Mouse (Mus musculus): ENCODE measurements around the gene Cyp26b1. TPM values are rescaled to one million over a fixed set of nuclear protein-coding genes. Genes with fewer than 3 reads are reported as not detected.

The Cyp26b1 gene
- total and polyA plus RNA-seq, 3 experiments, result not detected

GRCm38 (mm10) chr6:84579508-84579907 is 14.2 kb downstream of the Cyp26b1 start:
- DNase-seq (ENCODE audit: extremely low read depth), result no peak
- Histone ChIP-seq H3K9ac (ENCODE audit: insufficient read depth, low read depth) (no peak overlapping the region), H3K27me3 (replicated peaks) (peaks cover 96% of the 10 kb centered on the region), H3K27ac (ENCODE audit: insufficient read depth, low read depth) (no peak overlapping the region), H3K4me1 (ENCODE audit: control insufficient read depth in 1 of 2, insufficient read depth in 2 of 2) (peaks cover 0 to 11% of the 10 kb centered on the region in 2 experiments; a peak in 2 of 4 replicates), H3K79me2 (replicated peaks; ENCODE audit: control insufficient read depth, extremely low read depth, insufficient read depth, poor library complexity, severe bottlenecking) (no peaks in the 10 kb centered on the region), H3K4me3 (replicated peaks in 1 of 3; ENCODE audit: low read depth in 2 of 3, low read length in 2 of 3, poor library complexity in 1 of 3) (no peak overlapping the region), H3K36me3 (replicated peaks in 1 of 2; ENCODE audit: control insufficient read depth in 1 of 2, insufficient read depth in 1 of 2, low read length in 1 of 2) (no peaks in the 10 kb centered on the region), H3K4me2 (ENCODE audit: insufficient read depth, low read depth, poor library complexity, severe bottlenecking) (no peak overlapping the region), H3K9me3 (replicated peaks; ENCODE audit: low read length) (peaks cover 10% of the 10 kb centered on the region)
- dilution Hi-C loops (cut with MboI; ENCODE audit: extremely low pct_ligation_motif_present, extremely low pct_unique_long_range_greater_than_20kb, low sequenced_read_pairs) (no loop called here), in situ Hi-C loops (cut with MboI; ENCODE audit: low pct_ligation_motif_present, low pct_unique_long_range_greater_than_20kb, low sequenced_read_pairs) (loop anchor here (25.0 kb wide), 2 partner anchors 167 to 333 kb away; no protein-coding TSS in a partner anchor)
- TF ChIP-seq KAT2A (IDR thresholded peaks at IDR 0.05; ENCODE audit: insufficient replicate concordance, low read length) (no peak), BHLHE40 (IDR thresholded peaks at IDR 0.05; ENCODE audit: low read depth, low read length) (no peak), SIN3A (IDR thresholded peaks at IDR 0.05; ENCODE audit: low read length) (no peak), EP300 (IDR thresholded peaks at IDR 0.05; ENCODE audit: low read length) (no peak), UBTF (IDR thresholded peaks at IDR 0.05; ENCODE audit: low read depth, low read length) (no peak), POLR2AphosphoS2 (IDR thresholded peaks at IDR 0.05; ENCODE audit: low read depth, low read length) (no peak), CTCF (conservative IDR thresholded peaks at IDR 0.05 in 1 of 2, IDR thresholded peaks at IDR 0.05 in 1 of 2; ENCODE audit: low read depth in 2 of 2, low read length in 2 of 2) (no peak), JUN (IDR thresholded peaks at IDR 0.05; ENCODE audit: insufficient read depth, low read depth, low read length) (no peak), NELFE (IDR thresholded peaks at IDR 0.05; ENCODE audit: low read depth, low read length) (no peak), RCOR1 (conservative IDR thresholded peaks at IDR 0.05; ENCODE audit: low read depth, low read length) (no peak), NRF1 (IDR thresholded peaks at IDR 0.05; ENCODE audit: low read depth, low read length) (no peak), MXI1 (IDR thresholded peaks at IDR 0.05; ENCODE audit: low read depth, low read length) (no peak), USF1 (IDR thresholded peaks at IDR 0.05; ENCODE audit: low read depth, low read length) (no peak), IRF4 (IDR thresholded peaks at IDR 0.05; ENCODE audit: low read depth, low read length) (no peak), E2F4 (IDR thresholded peaks at IDR 0.05; ENCODE audit: insufficient replicate concordance, low read depth, low read length) (no peak), ETS1 (conservative IDR thresholded peaks at IDR 0.05; ENCODE audit: low read depth, low read length) (no peak), MAX (IDR thresholded peaks at IDR 0.05; ENCODE audit: low read length) (no peak), GABPA (IDR thresholded peaks at IDR 0.05; ENCODE audit: insufficient replicate concordance, low read depth, low read length) (no peak), JUND (conservative IDR thresholded peaks at IDR 0.05; ENCODE audit: low read depth, low read length) (no peak), MYC (IDR thresholded peaks at IDR 0.05; ENCODE audit: low read depth, low read length) (no peak)

GRCm38 (mm10) chr6:84578928-84579327 is 14.8 kb downstream of the Cyp26b1 start:
- no peak for DNase-seq (ENCODE audit: extremely low read depth)
- Histone ChIP-seq H3K27me3 (replicated peaks) (peaks cover 98% of the 10 kb centered on the region), H3K9ac (ENCODE audit: insufficient read depth, low read depth) (no peak overlapping the region), H3K4me2 (ENCODE audit: insufficient read depth, low read depth, poor library complexity, severe bottlenecking) (no peak overlapping the region), H3K4me1 (ENCODE audit: control insufficient read depth in 1 of 2, insufficient read depth in 2 of 2) (peaks cover 0 to 11% of the 10 kb centered on the region in 2 experiments; a peak in 2 of 4 replicates), H3K36me3 (replicated peaks in 1 of 2; ENCODE audit: control insufficient read depth in 1 of 2, insufficient read depth in 1 of 2, low read length in 1 of 2) (no peaks in the 10 kb centered on the region), H3K4me3 (replicated peaks in 1 of 3; ENCODE audit: low read depth in 2 of 3, low read length in 2 of 3, poor library complexity in 1 of 3) (no peak overlapping the region), H3K9me3 (replicated peaks; ENCODE audit: low read length) (peaks cover 4% of the 10 kb centered on the region), H3K79me2 (replicated peaks; ENCODE audit: control insufficient read depth, extremely low read depth, insufficient read depth, poor library complexity, severe bottlenecking) (no peaks in the 10 kb centered on the region), H3K27ac (ENCODE audit: insufficient read depth, low read depth) (no peak overlapping the region)
- in situ Hi-C loops (cut with MboI; ENCODE audit: low pct_ligation_motif_present, low pct_unique_long_range_greater_than_20kb, low sequenced_read_pairs), result loop anchor here (25.0 kb wide), 2 partner anchors 167 to 333 kb away; no protein-coding TSS in a partner anchor
- dilution Hi-C loops (cut with MboI; ENCODE audit: extremely low pct_ligation_motif_present, extremely low pct_unique_long_range_greater_than_20kb, low sequenced_read_pairs), result no loop called here
- TF ChIP-seq USF2 (conservative IDR thresholded peaks at IDR 0.05; ENCODE audit: low read depth, low read length) (no peak), TCF12 (IDR thresholded peaks at IDR 0.05; ENCODE audit: low read depth, low read length) (no peak), MXI1 (IDR thresholded peaks at IDR 0.05; ENCODE audit: low read depth, low read length) (no peak), CTCF (conservative IDR thresholded peaks at IDR 0.05 in 1 of 2, IDR thresholded peaks at IDR 0.05 in 1 of 2; ENCODE audit: low read depth in 2 of 2, low read length in 2 of 2) (peak; percentile 45 to 64; a peak in 3 of 4 replicates), POLR2AphosphoS2 (IDR thresholded peaks at IDR 0.05; ENCODE audit: low read depth, low read length) (no peak), SMC3 (IDR thresholded peaks at IDR 0.05; ENCODE audit: low read depth, low read length) (peak; percentile 30; the same call in 1 of the 2 replicates)
